Mouse (Mus musculus) small intestine, adult 2 months (tissue): ENCODE data around the gene Unc80.

Experiments
- CTCF ChIP-seq: fragments of 200-500 bp; IDR thresholded peaks from 2 replicates; pipeline ENCODE4 v1.5.1; 2012; ENCODE audit warnings: low read depth, mild to moderate bottlenecking, control low read depth, inconsistent platforms, low read length, moderate library complexity, mixed read lengths; ENCODE audit not compliant: insufficient replicate concordance, insufficient read length; ENCODE audit errors: extremely low read depth
- POLR2A ChIP-seq: fragments of 200-500 bp; IDR thresholded peaks from 2 replicates; pipeline ENCODE4 v1.6.1; 2012; ENCODE audit warnings: low read depth, mild to moderate bottlenecking, control low read depth, inconsistent platforms, low read length, moderate library complexity

DNA sequence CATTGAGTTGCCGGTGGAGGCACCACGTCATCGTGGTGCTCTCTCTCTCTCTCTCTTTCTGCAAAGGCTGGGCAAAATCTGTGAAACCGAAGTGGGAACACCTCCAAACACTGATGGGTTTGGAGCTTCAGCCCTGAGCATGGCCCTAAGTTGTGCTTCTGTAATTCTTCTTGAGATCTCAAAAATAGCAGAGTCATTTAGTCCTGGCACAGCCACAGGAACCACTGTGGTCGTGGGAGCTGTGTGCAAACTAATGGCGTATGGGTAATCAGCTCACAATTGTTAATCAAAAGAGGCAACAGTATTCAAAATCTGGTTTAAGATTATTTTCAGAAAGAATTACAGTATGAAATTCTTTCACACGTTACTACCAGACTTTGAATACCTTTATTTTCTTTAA, 204.6 kb downstream of the Unc80 start:
- TF ChIP-seq CTCF = no peak
- no peak for TF ChIP-seq POLR2A
